Mouse (Mus musculus): ENCODE results near the gene Ggt5. TPM values are rescaled to one million over a fixed set of nuclear protein-coding genes. Genes with fewer than 3 reads are reported as not detected.
"Not testable (repeated sequence)": the region's sequence is repeated elsewhere in the genome, so short reads cannot be mapped to it uniquely, and the experiment has no call there.

The Ggt5 gene
- total RNA-seq (2015) (2.0 and 2.8 TPM in 2 replicates), total RNA-seq (2017) (2.7 and 16.8 TPM in 2 replicates)

DNA sequence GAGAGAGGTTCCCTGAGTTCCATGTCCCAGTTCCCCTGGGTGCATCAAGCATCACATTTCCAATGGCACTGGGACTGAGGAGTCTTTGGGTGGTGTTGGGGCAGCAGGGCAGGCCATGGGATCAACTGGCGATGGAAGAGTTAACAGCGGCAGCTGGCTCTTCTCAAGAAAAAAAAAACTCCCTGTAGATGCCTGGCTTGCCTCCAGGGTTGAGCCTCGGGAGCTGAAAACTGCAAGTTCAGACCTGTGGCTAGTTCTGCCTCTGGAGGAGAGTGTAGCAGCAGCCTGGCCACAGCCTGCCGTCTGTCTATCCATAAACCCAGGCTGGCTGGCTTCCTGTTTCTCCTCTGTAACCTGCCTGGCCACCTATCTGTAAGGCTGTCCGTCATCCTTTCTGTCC lies at the start of gene Ggt5:
Ggt5 (plus strand) TSS at position 212 of the 400 bp plus-strand sequence.
- ATAC-seq (ENCODE audit: poor library complexity, severe bottlenecking), result peak; percentile 10

DNA sequence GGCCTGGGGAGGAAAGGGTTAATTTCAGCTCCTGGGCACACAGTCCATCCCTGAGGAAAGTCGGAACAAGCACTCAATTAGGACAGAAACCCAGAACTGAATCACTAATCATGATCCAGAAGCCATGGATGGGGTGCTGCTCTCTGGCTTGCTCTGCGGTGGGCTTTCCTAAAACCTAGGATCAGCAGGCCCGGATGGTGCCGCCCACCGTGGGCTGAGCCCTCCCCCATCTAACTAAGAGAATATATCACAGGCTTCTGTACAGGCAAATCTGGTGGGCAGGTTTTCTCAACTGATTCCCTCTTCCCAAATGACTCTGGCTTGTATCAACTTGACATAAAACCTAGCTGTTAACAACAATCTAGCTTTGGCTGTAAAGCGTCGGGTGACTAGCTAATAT lies 41.2 kb upstream of the Ggt5 start:
- no peak for ATAC-seq (ENCODE audit: poor library complexity, severe bottlenecking)

DNA sequence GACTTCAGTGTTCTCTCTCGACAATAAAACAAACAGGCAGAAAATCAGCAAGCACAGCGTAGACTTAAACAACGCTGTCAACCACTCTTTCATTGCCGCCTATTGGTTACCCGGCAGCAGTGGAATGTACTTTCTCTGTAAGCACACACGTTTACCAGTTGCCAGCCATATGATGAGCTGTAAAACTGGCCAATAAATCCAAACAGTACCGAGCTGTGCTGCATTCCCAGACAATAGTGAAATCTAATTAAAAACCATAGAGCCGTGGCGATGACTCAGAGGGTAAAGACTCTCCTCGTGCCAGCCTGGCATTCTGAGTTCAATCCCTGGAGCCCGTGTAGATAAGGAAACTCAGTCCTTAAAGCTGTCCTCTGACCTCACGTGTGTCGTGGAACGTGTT lies 40.7 kb upstream of the Ggt5 start:
- ATAC-seq (ENCODE audit: poor library complexity, severe bottlenecking), result no peak

DNA sequence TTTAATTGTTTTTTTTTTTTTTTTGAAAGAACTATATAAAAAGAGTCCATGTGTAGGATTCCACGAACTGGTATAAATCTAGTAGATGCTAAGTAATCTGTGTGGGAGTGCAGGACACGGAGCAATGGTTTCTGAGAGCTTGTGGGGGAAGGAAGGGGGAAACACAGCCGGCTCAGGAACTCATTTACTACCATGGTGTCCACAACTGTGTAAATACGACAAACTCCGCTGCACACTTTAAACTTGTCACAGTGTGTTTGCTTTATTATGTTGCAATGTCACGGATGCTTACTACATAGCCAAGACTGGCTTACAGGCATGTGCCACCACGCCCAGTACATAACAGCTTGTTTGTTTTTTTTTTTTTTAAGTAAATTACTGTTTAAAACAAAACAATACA lies 39.3 kb upstream of the Ggt5 start:
- ATAC-seq (ENCODE audit: poor library complexity, severe bottlenecking), result no peak

DNA sequence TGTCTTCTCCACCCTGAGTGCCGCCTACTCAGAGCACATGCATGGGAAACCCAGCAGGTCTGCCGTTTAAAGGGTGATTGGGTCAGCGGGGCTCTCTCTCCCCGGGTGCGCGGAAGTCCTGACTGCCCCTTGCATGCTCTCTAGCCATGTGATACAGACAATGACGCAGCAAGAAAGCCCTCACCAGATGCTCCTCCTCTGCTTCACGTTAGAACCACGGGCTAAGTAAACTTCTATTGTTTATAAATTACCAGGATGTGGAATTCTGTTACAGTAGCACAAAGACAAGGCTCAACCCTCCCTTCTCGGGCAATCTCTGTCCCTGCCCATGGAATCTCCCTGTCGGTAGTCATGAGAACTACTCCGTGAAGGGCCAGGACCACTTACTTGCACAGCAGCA lies 38.0 kb upstream of the Ggt5 start:
- peak; percentile 90 for ATAC-seq (ENCODE audit: poor library complexity, severe bottlenecking)

DNA sequence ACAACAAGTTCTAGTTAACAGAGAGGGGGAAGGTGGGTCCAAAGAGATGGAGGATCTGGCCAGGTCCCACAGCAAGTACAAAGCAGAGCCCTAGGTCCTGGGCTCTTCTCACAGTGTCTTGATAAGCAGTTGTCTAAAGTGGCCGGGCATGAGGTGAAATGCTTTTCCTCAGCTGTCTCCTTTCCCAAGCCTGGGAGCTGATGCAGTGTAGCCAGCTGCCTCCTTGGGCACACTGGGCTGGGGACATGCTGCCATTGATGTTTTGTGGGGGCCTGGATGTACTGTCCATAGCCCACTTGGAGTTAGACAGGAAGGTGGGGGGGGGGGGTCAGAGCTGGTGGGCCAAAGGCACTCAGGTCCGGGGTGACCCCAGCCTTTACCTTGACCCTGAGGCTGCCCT lies 37.0 kb upstream of the Ggt5 start:
- ATAC-seq (ENCODE audit: poor library complexity, severe bottlenecking), result no peak

DNA sequence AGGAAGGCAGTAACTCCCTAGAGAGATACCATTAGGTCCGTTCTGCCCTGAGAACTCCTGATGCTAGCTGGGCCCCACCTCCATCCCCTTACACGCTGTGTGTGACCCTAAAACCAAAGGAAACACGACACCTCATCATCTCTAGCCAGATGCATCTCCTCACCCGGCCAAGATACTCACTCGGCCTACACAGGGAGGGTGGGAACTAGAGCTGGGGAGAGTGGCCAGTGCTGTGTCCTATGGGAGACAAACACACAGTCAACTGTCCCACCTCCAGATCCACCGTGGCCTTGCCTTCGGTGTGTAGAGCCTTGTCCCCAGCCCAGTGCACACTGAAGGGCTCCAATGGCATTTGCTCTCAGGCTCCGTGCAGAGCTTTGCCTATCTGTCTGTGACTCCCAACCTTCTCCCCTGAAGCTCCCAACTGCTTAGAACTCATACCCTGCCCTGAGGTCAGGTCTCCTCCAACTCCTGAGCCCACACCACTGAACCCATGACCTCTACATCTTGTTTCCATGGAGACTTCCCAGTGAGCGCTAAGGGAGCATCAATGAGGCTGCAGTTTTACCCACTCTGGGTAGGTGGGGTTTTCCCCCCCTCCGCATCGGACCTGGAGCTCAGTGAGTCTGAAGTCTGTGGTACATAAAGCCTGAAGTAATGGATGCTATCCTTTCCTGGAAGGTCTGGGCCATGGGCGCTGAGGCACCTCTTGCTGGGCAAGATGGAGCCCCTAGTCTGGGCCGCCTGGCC lies 36.3 kb upstream of the Ggt5 start:
- ATAC-seq (ENCODE audit: poor library complexity, severe bottlenecking), result no peak

DNA sequence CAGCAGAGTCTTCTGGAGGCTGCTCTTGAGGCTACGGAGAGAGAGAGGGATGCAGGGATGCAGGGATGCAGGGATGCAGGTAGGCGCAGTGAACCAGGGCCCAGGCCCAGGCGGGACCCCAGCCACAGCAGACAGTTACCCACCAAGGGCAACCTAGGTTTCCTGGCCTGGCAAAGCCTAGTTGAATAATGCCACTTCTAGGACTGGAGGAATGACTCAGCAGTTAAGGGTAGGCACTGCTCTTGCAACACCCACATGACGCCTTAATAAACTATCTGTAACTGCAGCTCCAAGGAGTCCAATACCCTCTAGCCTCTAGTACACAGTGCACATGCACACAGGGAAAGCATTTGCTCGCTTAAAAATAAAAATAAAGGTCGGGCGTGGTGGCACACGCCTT lies 35.0 kb upstream of the Ggt5 start:
- peak; percentile 55 for ATAC-seq (ENCODE audit: poor library complexity, severe bottlenecking)

DNA sequence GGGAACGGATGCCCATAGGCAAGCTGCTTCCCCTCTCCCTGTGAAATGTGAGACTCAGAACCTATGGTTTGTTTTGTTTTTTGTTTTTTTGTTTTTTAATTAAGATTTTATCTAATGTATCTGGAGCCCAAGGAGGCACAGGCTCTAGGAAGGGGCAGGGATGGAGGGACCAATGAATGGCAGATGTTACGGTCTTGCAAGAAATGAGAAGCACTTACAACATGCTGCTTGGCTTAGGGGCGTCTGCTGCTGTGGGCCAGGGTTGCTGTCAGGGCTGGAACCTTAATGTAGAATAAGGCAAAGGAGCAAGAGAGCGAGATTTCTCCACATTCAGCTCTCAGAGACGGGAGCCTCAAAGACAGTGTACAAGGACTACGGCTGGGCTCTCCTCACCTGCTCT lies 33.6 kb upstream of the Ggt5 start:
- ATAC-seq (ENCODE audit: poor library complexity, severe bottlenecking), result no peak

DNA sequence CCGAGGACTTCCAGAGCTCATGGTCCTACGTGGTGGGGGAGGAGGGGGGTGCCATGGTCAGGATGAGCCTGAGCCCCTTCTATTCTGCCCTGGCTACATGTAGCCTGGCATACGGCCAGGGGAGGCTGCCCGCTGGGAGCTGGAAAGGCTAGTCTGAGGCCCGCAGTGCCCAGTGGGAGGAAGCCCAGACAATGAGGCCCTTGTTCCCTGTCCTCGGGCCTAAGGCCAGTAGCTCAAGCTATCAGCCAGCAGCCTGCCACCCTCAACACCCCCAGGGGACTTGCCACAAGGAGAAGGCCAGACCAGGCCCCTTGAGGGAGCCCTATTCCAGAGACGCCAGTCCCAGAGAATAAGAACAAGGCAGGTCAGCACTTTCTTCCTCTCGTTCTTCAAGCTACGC lies 33.1 kb upstream of the Ggt5 start:
- ATAC-seq (ENCODE audit: poor library complexity, severe bottlenecking), result no peak

DNA sequence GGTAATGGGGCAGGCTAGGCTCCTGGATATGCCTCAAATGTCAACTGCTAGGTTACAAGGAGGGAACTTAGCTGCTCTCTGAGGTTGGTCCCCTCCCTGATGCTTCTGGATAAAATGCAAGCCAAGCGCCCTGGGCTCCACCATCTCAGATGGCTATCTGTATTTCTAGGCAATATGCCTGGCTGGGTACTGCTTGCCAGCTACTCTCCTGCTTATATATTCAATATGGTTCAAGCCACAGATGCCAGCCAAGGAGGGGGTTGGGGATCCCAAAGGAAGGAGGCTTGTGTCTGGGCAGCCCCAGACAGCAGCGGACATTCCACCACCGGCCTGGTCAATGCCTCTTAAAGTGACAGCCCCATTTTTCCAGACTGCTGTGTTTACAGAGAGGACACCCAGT lies 30.6 kb upstream of the Ggt5 start:
- ATAC-seq (ENCODE audit: poor library complexity, severe bottlenecking), result no peak

DNA sequence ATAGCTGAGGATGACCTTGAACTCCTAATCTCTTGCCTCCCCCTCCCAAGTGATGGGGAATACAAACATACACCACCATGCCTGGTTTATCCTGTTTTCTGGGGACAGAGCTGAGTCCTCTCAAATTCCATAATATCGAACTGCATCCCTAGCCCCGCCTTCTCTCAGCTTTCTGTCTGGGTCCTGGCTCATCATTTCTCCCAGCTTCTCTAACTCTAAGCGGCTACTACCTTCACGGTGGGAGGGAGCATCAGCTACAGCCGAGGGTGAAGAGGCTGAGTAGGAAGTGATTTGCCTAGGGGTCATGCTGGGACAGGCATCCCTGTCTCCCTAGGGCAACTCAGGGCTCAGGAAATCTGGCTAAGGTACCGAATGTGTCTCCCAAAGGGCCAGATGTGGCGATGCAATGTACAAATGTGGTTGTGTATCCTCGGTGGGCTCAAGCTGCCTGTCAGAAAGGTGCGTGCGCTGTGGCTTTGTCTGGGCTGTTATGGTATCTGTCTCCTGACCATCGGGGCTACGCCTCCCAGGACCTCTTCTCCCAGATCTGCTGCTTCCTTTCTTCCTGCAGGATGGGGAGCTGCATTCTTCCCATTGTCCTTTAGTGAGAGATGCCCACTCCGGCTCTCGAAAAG lies 30.0 kb upstream of the Ggt5 start:
- no peak for ATAC-seq (ENCODE audit: poor library complexity, severe bottlenecking)

DNA sequence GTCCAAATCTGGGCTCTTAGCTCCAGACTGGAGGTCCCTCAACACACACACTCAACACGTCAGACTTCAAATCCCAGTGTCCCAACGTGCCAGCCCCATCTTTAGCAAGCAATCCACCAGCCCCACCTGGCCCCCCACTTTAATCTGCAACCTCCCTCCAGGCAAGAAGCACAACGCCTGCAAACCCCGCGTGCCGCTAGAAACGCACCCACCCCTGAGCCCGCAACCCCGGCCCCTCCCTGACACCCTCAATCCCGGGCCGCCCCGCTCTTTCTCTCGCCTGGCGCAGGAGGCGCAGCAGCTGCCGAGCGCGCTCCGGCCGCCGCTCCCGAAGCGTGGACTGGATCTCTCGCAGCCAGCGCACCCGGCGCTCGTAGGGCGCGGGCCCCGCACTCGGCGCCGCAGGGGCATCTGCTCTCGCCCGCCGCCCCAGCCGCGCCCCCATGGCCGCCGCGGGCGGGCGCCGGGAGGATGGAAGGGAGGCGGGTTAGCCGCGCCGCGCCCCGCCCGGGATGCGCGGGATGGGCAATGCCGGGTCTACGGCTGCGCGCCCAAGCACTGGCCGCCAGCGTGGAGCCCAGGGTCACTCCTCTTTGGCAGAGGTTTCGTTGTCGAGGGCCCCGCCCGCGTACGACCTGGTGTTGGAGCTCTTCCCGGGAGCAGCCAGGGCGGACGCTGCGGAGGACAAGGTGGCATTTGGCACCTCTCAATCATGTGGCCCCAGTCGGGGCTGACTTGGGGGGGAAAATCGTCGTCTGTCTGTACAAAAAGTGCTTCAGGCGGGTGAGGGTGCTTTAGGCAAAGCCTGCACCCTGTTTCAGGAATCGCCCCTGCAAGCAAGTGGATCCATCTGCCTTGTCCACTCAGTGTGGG lies 29.2 kb upstream of the Ggt5 start, which contains the start of gene Lrrc75b:
Lrrc75b (minus strand) TSS at position 655 of the 873 bp plus-strand sequence.
- ATAC-seq (ENCODE audit: poor library complexity, severe bottlenecking), result peak; percentile 20

DNA sequence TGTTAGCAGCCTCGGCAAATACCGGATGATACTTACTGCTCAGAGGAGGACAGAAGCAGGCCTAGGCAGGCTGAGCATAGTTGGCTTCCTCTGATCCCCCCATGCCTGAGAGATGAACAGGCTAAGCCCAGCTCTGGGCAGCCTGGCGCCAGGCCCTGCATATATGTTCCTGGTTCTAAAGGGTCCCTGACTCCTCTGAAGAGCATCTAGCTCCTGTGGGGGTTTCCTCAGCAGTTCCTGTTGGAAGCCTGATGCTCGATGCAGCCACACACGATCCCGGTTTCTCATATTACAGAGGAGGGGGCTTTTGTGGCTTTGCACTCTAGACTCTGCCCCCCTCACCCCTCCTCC lies 28.6 kb upstream of the Ggt5 start:
- no peak for ATAC-seq (ENCODE audit: poor library complexity, severe bottlenecking)

DNA sequence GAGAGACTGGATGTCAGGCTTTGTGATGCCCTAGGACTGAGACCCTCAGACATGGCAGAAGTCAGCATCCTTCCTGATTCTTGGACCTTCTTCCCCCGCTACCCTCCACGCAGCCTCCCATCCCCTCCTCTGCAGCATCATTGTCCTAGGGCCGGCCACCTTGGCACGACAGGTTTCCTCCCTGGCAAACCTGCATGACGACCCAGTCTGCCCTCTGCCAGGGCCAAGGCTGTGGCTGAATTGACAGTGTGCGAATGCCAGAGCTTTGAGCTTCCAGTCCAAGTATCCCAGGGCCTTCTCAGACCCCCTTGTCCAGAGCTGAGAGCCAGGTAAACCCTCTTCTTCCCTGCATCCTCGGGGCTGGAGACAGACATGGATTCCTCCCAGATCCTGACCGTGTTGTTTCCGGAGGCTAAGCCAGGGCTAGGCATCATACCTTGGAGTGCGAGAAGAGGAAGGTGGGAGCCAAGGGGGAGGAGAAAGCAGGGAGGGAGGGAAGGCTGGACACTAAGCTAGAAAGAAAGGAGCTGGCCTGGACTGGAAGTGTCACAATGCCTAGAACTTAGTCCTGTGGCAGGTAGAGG lies 28.0 kb upstream of the Ggt5 start, which contains the start of gene Ggt1:
Ggt1 (plus strand) TSS at position 534 of the 584 bp plus-strand sequence.
- ATAC-seq (ENCODE audit: poor library complexity, severe bottlenecking), result no peak

DNA sequence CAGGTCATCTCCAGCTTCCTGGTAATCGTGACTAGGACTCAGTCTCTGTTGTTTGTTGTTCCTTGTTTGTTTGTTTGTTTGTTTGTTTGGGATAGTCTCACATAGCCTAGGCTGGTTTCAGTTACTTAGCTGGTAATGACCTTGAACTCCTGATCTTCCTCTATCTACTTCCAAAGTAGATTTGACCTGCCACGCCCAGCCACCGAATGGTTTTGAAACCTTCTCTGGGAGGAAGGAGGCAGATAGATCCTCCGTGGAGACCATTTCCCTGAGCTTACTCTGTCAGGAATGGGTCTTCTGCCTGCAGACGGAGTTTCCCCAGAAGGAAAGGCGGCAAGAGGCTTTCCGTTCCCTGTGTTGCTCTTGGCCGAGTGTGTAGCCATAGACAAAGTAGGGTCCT lies 26.5 kb upstream of the Ggt5 start:
- no peak for ATAC-seq (ENCODE audit: poor library complexity, severe bottlenecking)

DNA sequence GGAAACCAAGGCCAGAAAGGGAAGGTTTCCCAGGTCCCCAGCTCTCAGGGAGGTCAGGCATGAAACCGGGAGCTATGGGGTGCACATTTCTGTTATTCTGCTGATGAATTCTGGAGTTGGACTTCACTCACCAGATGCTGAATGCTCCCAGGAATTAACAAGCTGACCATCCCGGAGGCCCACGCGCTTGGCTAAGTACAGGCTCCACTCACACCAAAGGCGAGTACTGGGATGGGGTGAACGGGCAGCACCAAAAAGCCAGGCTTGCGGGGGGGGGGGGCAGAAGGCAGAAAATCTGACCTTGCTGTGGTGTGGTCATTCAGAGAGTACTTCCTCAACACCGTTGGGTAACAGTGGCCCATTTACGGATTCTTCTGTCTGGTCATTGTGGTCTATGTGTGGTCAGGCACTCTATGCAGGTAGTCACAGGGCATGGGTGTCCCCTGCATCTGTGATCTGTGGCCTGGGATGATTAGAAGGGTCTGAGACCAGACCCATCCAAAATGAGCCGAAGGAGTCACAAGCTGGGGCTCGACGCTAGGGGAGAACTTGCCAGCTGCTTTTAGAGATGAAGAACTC lies 24.4 kb upstream of the Ggt5 start:
- peak; percentile 81 for ATAC-seq (ENCODE audit: poor library complexity, severe bottlenecking)

DNA sequence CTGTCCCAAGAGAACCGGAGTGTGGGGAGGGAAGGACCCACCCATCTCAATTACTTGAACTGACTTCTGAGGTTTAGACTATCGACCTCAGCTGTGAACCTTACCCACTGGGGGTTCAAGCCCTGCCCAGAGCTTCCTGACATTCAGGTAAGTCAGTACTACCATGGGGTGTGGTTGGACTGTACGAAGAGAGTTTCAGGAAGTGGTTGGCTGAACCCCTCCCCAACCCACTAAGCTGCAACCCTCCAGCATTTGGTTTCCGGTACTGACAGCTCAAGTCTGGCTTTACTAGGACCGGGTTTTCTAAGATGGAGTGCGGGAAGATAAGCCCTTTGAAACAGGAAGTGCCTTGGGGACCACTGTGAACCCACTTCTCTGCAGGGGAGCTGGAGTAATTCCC lies 23.7 kb upstream of the Ggt5 start:
- ATAC-seq (ENCODE audit: poor library complexity, severe bottlenecking), result peak; percentile 82

DNA sequence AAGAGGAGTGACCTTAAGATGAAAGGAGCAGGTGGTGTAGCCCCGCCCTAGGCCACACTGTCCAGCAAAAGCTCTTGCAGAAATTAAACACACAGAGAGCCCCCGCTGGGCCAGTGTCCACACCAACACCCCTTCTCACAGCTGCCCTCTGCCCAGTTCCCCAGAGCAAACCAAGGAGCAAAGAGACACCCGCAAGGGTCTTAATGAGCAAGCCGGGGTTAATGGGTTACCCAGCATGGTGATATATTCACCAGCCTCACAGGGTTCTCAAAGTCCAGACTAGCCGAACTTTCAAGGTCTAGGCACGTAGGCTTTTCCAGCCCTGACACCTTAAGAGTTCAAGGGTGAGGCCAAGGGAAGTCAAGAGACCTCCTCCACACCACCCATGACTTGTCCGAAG lies 23.2 kb upstream of the Ggt5 start:
- ATAC-seq (ENCODE audit: poor library complexity, severe bottlenecking), result no peak

DNA sequence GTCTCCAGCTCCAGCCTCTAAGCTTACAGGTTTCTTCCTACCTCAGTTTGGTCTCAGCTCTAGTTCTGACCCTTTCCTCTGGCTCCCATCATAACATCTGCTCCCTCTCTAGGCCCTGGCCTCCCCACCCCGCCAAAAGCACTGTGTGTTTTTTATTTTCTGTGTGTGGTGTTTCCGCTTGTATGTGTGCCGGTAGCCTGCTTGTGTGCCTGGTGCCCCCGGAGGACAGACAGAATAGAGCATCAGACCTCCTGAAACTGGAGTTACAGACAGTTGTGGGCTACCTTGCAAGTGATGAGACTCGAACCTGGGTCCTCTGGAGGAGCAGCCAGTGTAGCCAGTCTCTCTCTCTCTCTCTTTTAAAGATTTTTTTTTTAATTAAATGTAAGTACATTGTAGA lies 22.8 kb upstream of the Ggt5 start:
- no peak for ATAC-seq (ENCODE audit: poor library complexity, severe bottlenecking)

DNA sequence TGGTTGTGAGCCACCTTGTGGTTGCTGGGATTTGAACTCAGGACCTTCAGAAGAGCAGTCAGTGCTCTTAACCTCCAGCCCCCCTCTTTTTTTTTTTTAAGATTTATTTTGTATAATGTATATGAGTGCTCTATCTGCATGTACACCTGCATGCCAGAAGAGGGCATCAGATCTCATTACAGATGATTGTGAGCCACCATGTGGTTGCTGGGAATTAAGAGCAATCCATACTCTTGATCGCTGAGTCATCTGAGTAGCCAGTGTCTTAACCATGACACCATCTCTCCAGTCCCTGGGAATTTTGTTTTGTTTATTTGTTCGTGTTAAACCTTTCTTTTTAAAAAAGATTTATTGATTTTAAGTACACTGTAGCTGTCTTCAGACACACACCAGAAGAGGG lies 22.4 kb upstream of the Ggt5 start:
- not testable (repeated sequence) for ATAC-seq (ENCODE audit: poor library complexity, severe bottlenecking)

All from megakaryocyte, adult 5-6 weeks (primary cell).